In the genomic region with DNA sequence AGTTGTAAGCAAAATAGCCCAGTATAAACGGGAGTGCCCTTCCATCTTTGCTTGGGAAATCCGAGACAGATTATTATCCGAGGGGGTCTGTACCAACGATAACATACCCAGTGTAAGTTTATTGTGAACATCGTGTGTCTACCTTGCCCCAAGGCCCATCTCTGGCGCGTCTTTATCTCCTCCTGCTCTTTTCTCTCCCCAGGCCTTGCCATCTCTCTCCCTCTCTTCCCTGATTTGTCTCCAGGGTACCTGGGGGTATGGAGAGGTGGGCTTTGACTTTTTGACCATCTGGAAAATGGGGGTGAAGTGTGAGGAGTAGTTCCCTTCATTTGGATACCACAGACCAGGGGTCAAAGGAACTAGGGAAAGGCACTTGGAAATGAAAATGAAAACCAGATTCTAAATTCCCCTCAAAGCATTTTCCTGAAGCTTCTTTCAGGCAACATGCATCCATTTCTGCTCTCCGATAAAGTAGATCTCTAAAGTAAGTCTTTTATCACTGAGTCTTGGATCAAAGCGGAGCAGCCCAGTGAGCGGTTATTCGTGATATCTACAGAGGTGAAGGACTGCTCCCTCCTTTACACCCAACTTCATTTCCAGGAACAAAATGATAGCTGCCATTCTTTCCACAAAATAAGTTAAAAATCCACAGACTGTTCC, we compare ENCODE assay signal across 15 mouse cellular contexts. TPM values are rescaled to one million over a fixed set of nuclear protein-coding genes. Genes with fewer than 3 reads are reported as not detected.
DNase-seq lines count a peak whose midpoint lies in the region; ATAC-seq lines count a peak whose summit lies in the region.
"Had no signal": no experiment of that assay in that cellular context is flagged by ENCODE, and none has a peak within 500 bp of the region (broad histone marks: within the 10 kb centered on the region; RNA-seq: fewer than 3 reads in every experiment).

No protein-coding gene starts in this region.

- peak; percentile 55 for DNase-seq in intestine, embryonic 14.5 days (ENCODE audit: low spot score)
- DNase-seq in forebrain, embryonic 11.5 days (ENCODE audit: low spot score) = peak; percentile 52
- no peak for DNase-seq in hindbrain, embryonic 14.5 days (ENCODE audit: low spot score)
- no peak for DNase-seq in heart, adult 18-20 months
- DNase-seq in lung, postnatal 25 days (ENCODE audit: low spot score) = no peak
- DNase-seq in Muller cell, postnatal 12 days (ENCODE audit: inconsistent ontology term) = no peak
- DNase-seq: heart, postnatal 36 days; kidney, adult 9 months; spleen, adult 18-20 months had no signal

- H3K4me3 ChIP-seq in intestine, embryonic 14.5 days (ENCODE audit: low read depth, low read length) = no peak overlapping the region
- no peak overlapping the region for H3K4me3 ChIP-seq in intestine, embryonic 16.5 days (ENCODE audit: low read length)
- peak overlapping the region; percentile 10; the same call in 1 of the 2 replicates for H3K4me3 ChIP-seq in forebrain, embryonic 11.5 days (ENCODE audit: low read depth, low read length)
- no peak overlapping the region for H3K4me3 ChIP-seq in hindbrain, embryonic 14.5 days (replicated peaks; ENCODE audit: low read length)
- H3K4me3 ChIP-seq in neural tube, embryonic 13.5 days = no peak overlapping the region

- no peak overlapping the region for H3K9ac ChIP-seq in intestine, embryonic 14.5 days (ENCODE audit: low read length)
- H3K9ac ChIP-seq in intestine, embryonic 16.5 days (ENCODE audit: low read depth, low read length) = no peak overlapping the region
- H3K9ac ChIP-seq in forebrain, embryonic 11.5 days (ENCODE audit: low read length) = peak overlapping the region; percentile 29; the same call in 1 of the 2 replicates
- no peak overlapping the region for H3K9ac ChIP-seq in hindbrain, embryonic 14.5 days
- no peak overlapping the region for H3K9ac ChIP-seq in neural tube, embryonic 13.5 days

- 6% methylated on average over 11 of the region's 11 CpGs for whole genome bisulfite sequencing in intestine, embryonic 14.5 days
- WGBS in intestine, embryonic 16.5 days = 6% methylated on average over 11 of the region's 11 CpGs
- 51% methylated on average over 11 of the region's 11 CpGs for WGBS in forebrain, embryonic 11.5 days
- WGBS in hindbrain, embryonic 14.5 days = 40% methylated on average over 11 of the region's 11 CpGs
- WGBS in neural tube, embryonic 13.5 days = 30% methylated on average over 11 of the region's 11 CpGs

- no peak overlapping the region for H3K27ac ChIP-seq in intestine, embryonic 14.5 days (ENCODE audit: low read depth)
- no peak overlapping the region for H3K27ac ChIP-seq in intestine, embryonic 16.5 days (ENCODE audit: low read length)
- H3K27ac ChIP-seq in forebrain, embryonic 11.5 days (ENCODE audit: low read depth, low read length) = 0 out of 2 replicates have a peak overlapping the region, but pooled peaks have one; percentile 53
- no peak overlapping the region for H3K27ac ChIP-seq in hindbrain, embryonic 14.5 days
- no peak overlapping the region for H3K27ac ChIP-seq in neural tube, embryonic 13.5 days (replicated peaks)

- H3K4me1 ChIP-seq in intestine, embryonic 14.5 days (replicated peaks; ENCODE audit: control insufficient read depth, insufficient read depth, low read length) = no peaks in the 10 kb centered on the region
- peaks cover 5% of the 10 kb centered on the region; the same call in 1 of the 2 replicates for H3K4me1 ChIP-seq in intestine, embryonic 16.5 days (ENCODE audit: control insufficient read depth, insufficient read depth, low read length)
- peaks cover 45% of the 10 kb centered on the region for H3K4me1 ChIP-seq in forebrain, embryonic 11.5 days (replicated peaks; ENCODE audit: control insufficient read depth, insufficient read depth, low read length)
- peaks cover 15% of the 10 kb centered on the region for H3K4me1 ChIP-seq in hindbrain, embryonic 14.5 days (replicated peaks; ENCODE audit: control insufficient read depth, insufficient read depth, low read length)
- peaks cover 70% of the 10 kb centered on the region for H3K4me1 ChIP-seq in neural tube, embryonic 13.5 days (replicated peaks)

- H3K9me3 ChIP-seq in intestine, embryonic 14.5 days (ENCODE audit: control insufficient read depth, low read length) = no peaks in the 10 kb centered on the region
- H3K9me3 ChIP-seq in intestine, embryonic 16.5 days (ENCODE audit: control insufficient read depth, low read length) = no peaks in the 10 kb centered on the region
- H3K9me3 ChIP-seq in forebrain, embryonic 11.5 days (ENCODE audit: control insufficient read depth, low read length) = no peaks in the 10 kb centered on the region
- H3K9me3 ChIP-seq in hindbrain, embryonic 14.5 days (ENCODE audit: control insufficient read depth, low read length) = no peaks in the 10 kb centered on the region
- H3K9me3 ChIP-seq in neural tube, embryonic 13.5 days = no peaks in the 10 kb centered on the region

- peaks cover 100% of the 10 kb centered on the region for H3K27me3 ChIP-seq in intestine, embryonic 14.5 days (replicated peaks; ENCODE audit: control insufficient read depth, insufficient read depth, low read length)
- H3K27me3 ChIP-seq in intestine, embryonic 16.5 days (replicated peaks; ENCODE audit: control insufficient read depth, insufficient read depth, low read length) = peaks cover 85% of the 10 kb centered on the region
- H3K27me3 ChIP-seq in forebrain, embryonic 11.5 days (ENCODE audit: control insufficient read depth, insufficient read depth, low read length) = peaks cover 20% of the 10 kb centered on the region
- peaks cover 81% of the 10 kb centered on the region for H3K27me3 ChIP-seq in hindbrain, embryonic 14.5 days (ENCODE audit: control insufficient read depth, insufficient read depth, low read length)
- H3K27me3 ChIP-seq in neural tube, embryonic 13.5 days = peaks cover 96% of the 10 kb centered on the region

- H3K36me3 ChIP-seq in intestine, embryonic 14.5 days (ENCODE audit: control insufficient read depth, insufficient read depth, low read length) = no peaks in the 10 kb centered on the region
- no peaks in the 10 kb centered on the region for H3K36me3 ChIP-seq in intestine, embryonic 16.5 days (ENCODE audit: control insufficient read depth, insufficient read depth, low read length)
- H3K36me3 ChIP-seq in forebrain, embryonic 11.5 days (ENCODE audit: control insufficient read depth, insufficient read depth, low read length) = peaks cover 4% of the 10 kb centered on the region
- no peaks in the 10 kb centered on the region for H3K36me3 ChIP-seq in hindbrain, embryonic 14.5 days (replicated peaks; ENCODE audit: control insufficient read depth, insufficient read depth)
- no peaks in the 10 kb centered on the region for H3K36me3 ChIP-seq in neural tube, embryonic 13.5 days

- no peak overlapping the region for H3K4me2 ChIP-seq in intestine, embryonic 14.5 days (ENCODE audit: low read length)
- no peak overlapping the region for H3K4me2 ChIP-seq in intestine, embryonic 16.5 days (ENCODE audit: low read depth, low read length)
- H3K4me2 ChIP-seq in forebrain, embryonic 11.5 days (ENCODE audit: low read depth, low read length, severe bottlenecking) = peak overlapping the region; percentile 48; the same call in 1 of the 2 replicates
- peak overlapping the region; percentile 18 for H3K4me2 ChIP-seq in hindbrain, embryonic 14.5 days (replicated peaks)
- H3K4me2 ChIP-seq in neural tube, embryonic 13.5 days = peak overlapping the region; percentile 9; the same call in 1 of the 2 replicates
- H3K4me2 ChIP-seq: liver, embryonic 11.5 days had no signal

- ATAC-seq in intestine, embryonic 14.5 days (replicated peaks; ENCODE audit: low FRiP score, low TSS enrichment, low read depth) = no peak
- ATAC-seq in intestine, embryonic 16.5 days = no peak
- ATAC-seq in forebrain, embryonic 11.5 days (replicated peaks; ENCODE audit: low FRiP score) = no peak
- ATAC-seq in hindbrain, embryonic 14.5 days (ENCODE audit: low FRiP score) = no peak
- no peak for ATAC-seq in neural tube, embryonic 13.5 days (ENCODE audit: low read depth)

RNA-seq across cellular contexts. Expression of a gene that starts 16.4 kb away (rescaled TPM):
- 0.19 and 2.2 TPM in 2 replicates for polyA plus RNA-seq in intestine, embryonic 14.5 days (2014; fragmentation: Nextera tagmentation; extraction: Ambion mirVana)
- polyA plus RNA-seq in intestine, embryonic 16.5 days (2015; fragmentation: Nextera tagmentation; extraction: Ambion mirVana) = 1.2 and 1.8 TPM in 2 replicates
- 97.2 and 103 TPM in 2 replicates for polyA plus RNA-seq in forebrain, embryonic 11.5 days (2014; fragmentation: Nextera tagmentation; extraction: Ambion mirVana)
- polyA plus RNA-seq in hindbrain, embryonic 14.5 days (2014; fragmentation: Nextera tagmentation; extraction: Ambion mirVana) = 26.9 and 28.1 TPM in 2 replicates
- 16.0 and 16.7 TPM in 2 replicates for polyA plus RNA-seq in neural tube, embryonic 13.5 days (2015; fragmentation: Nextera tagmentation; extraction: Ambion mirVana)
- total RNA-seq in heart, adult 18-20 months (2021) = not detected
- total RNA-seq: adrenal gland, adult 18-20 months; heart, adult 8-10 months; heart, postnatal 36 days had no signal
- polyA plus RNA-seq: lung, embryonic 16.5 days had no signal

Comparison
In these comparisons a context has a peak if more than half of its experiments do, and no peak if none do; other contexts are left out.
1. DNase-seq: peak in intestine, embryonic 14.5 days (single experiment) and forebrain, embryonic 11.5 days (single experiment); none in hindbrain, embryonic 14.5 days (single experiment), heart, adult 18-20 months (0 of 2), lung, postnatal 25 days (single experiment) and Muller cell, postnatal 12 days (single experiment).
2. H3K4me2 ChIP-seq: peak in forebrain, embryonic 11.5 days (single experiment), hindbrain, embryonic 14.5 days (single experiment) and neural tube, embryonic 13.5 days (single experiment); none in intestine, embryonic 14.5 days (single experiment) and intestine, embryonic 16.5 days (single experiment).